Mouse (Mus musculus) CH12.LX (cell line): ENCODE data around the gene 1700092M07Rik. TPM values are rescaled to one million over a fixed set of nuclear protein-coding genes. Genes with fewer than 3 reads are reported as not detected.
A peak's percentile ranks its signal among the peaks of the same experiment; 100 is the strongest.
"Not testable (repeated sequence)": the region's sequence is repeated elsewhere in the genome, so short reads cannot be mapped to it uniquely, and the experiment has no call there.

Experiments used
- DNase-seq: peaks from one replicate; pipeline ENCODE4 v3.0.0-alpha.2; 2013; ENCODE audit errors: extremely low read depth
- H3K27ac ChIP-seq: 2 replicates; pipeline ENCODE4 v1.5.1; 2012; ENCODE audit warnings: low read depth, mild to moderate bottlenecking, control low read depth, moderate library complexity; ENCODE audit not compliant: insufficient read depth
- H3K27me3 ChIP-seq: replicated peaks from 2 replicates; pipeline ENCODE3; 2012; ENCODE audit warnings: inconsistent platforms
- H3K36me3 ChIP-seq, 2 experiments: replicated peaks in 1 of 2; 2 replicates each; pipeline versions ENCODE3 to v1.6.1; 2012; ENCODE audit warnings: inconsistent platforms in 1 of 2, low read length in 1 of 2, mild to moderate bottlenecking in 1 of 2, mixed read lengths in 1 of 2, moderate library complexity in 1 of 2; ENCODE audit not compliant: control insufficient read depth in 1 of 2, insufficient read depth in 1 of 2
- H3K4me1 ChIP-seq, 2 experiments: 2 replicates each; pipeline ENCODE4 v1.6.1; 2012; ENCODE audit warnings: inconsistent platforms in 1 of 2, moderate library complexity in 1 of 2; ENCODE audit not compliant: insufficient read depth in 2 of 2, control insufficient read depth in 1 of 2
- H3K4me2 ChIP-seq: 2 replicates; pipeline ENCODE4 v1.6.1; 2012; ENCODE audit warnings: low read depth, mild to moderate bottlenecking, control low read depth; ENCODE audit not compliant: poor library complexity, insufficient read depth, severe bottlenecking
- H3K4me3 ChIP-seq, 3 experiments: fragments of 150-350 bp in 1 of 3; sonication (generic) in 1 of 3; replicated peaks in 1 of 3; 2 replicates each; pipeline versions ENCODE3 to v1.5.1; 2011 to 2012; ENCODE audit warnings: low read depth in 2 of 3, low read length in 2 of 3, mild to moderate bottlenecking in 2 of 3, moderate library complexity in 2 of 3, control low read depth in 1 of 3, improper control_type of control experiment in 1 of 3, inconsistent platforms in 1 of 3, mixed read lengths in 1 of 3; ENCODE audit not compliant: poor library complexity in 1 of 3
- H3K79me2 ChIP-seq: replicated peaks from 2 replicates; pipeline ENCODE4 v1.6.1; 2012; ENCODE audit warnings: mild to moderate bottlenecking, moderate library complexity; ENCODE audit not compliant: control insufficient read depth, poor library complexity, insufficient read depth, severe bottlenecking; ENCODE audit errors: extremely low read depth
- H3K9ac ChIP-seq: 2 replicates; pipeline ENCODE4 v1.6.1; 2012; ENCODE audit warnings: low read depth, mild to moderate bottlenecking, control low read depth, moderate library complexity; ENCODE audit not compliant: insufficient read depth
- H3K9me3 ChIP-seq: replicated peaks from 2 replicates; pipeline ENCODE3; 2012; ENCODE audit warnings: low read length, inconsistent platforms, mixed read lengths
- CHD1 ChIP-seq: IDR thresholded peaks from 2 replicates; pipeline ENCODE4 v1.6.1; 2012; ENCODE audit warnings: low read depth, low read length, improper control_type of control experiment, inconsistent platforms
- CHD2 ChIP-seq: IDR thresholded peaks from 2 replicates; pipeline ENCODE4 v1.6.1; 2011; ENCODE audit warnings: low read length, improper control_type of control experiment
- CTCF ChIP-seq, 2 experiments: IDR thresholded peaks in 1 of 2; conservative IDR thresholded peaks in 1 of 2; 2 replicates each; pipeline ENCODE4 v1.5.1; 2011 to 2012; ENCODE audit warnings: low read depth in 2 of 2, low read length in 2 of 2, improper control_type of control experiment in 1 of 2, inconsistent platforms in 1 of 2, mild to moderate bottlenecking in 1 of 2, moderate library complexity in 1 of 2
- ELF1 ChIP-seq: IDR thresholded peaks from 2 replicates; pipeline ENCODE4 v1.6.1; 2014; ENCODE audit warnings: low read depth, mild to moderate bottlenecking, inconsistent platforms, low read length, improper control_type of control experiment
- MXI1 ChIP-seq: IDR thresholded peaks from 2 replicates; pipeline ENCODE4 v1.6.1; 2011; ENCODE audit warnings: mild to moderate bottlenecking, low read depth, low read length, improper control_type of control experiment
- MYC ChIP-seq: IDR thresholded peaks from 2 replicates; pipeline ENCODE4 v1.6.1; 2011; ENCODE audit warnings: low read depth, mild to moderate bottlenecking, improper control_type of control experiment, low read length
- NELFE ChIP-seq: IDR thresholded peaks from 2 replicates; pipeline ENCODE4 v1.6.1; 2011; ENCODE audit warnings: low read depth, low read length, improper control_type of control experiment
- POLR2A ChIP-seq: IDR thresholded peaks from 2 replicates; pipeline ENCODE4 v1.6.1; 2011; ENCODE audit warnings: low read depth, mild to moderate bottlenecking, improper control_type of control experiment, low read length
- POLR2AphosphoS2 ChIP-seq: IDR thresholded peaks from 2 replicates; pipeline ENCODE4 v1.6.1; 2011; ENCODE audit warnings: low read depth, low read length, improper control_type of control experiment
- RAD21 ChIP-seq: IDR thresholded peaks from 2 replicates; pipeline ENCODE4 v1.6.1; 2011; ENCODE audit warnings: low read depth, mild to moderate bottlenecking, low read length, improper control_type of control experiment, moderate library complexity
- TBP ChIP-seq: conservative IDR thresholded peaks from 2 replicates; pipeline ENCODE4 v1.6.1; 2011; ENCODE audit warnings: low read depth, low read length, improper control_type of control experiment
- USF2 ChIP-seq: conservative IDR thresholded peaks from 2 replicates; pipeline ENCODE4 v1.6.1; 2011; ENCODE audit warnings: low read depth, low read length, improper control_type of control experiment
- ZKSCAN1 ChIP-seq: IDR thresholded peaks from 2 replicates; pipeline ENCODE4 v1.6.1; 2012; ENCODE audit warnings: low read depth, inconsistent platforms, low read length, improper control_type of control experiment, borderline replicate concordance
- ZMIZ1 ChIP-seq: IDR thresholded peaks from 2 replicates; pipeline ENCODE4 v1.6.1; 2012; ENCODE audit warnings: low read depth, mild to moderate bottlenecking, inconsistent platforms, low read length, improper control_type of control experiment
- ZNF384 ChIP-seq: IDR thresholded peaks from 2 replicates; pipeline ENCODE4 v1.6.1; 2012; ENCODE audit warnings: low read depth, low read length, improper control_type of control experiment, inconsistent platforms
- dilution Hi-C: fragments of 300-500 bp; cut with MboI; formaldehyde crosslinking; loops from 2 replicates; pipeline ENCODE4 v1.14.3; 2020; ENCODE audit warnings: low sequenced_read_pairs; ENCODE audit not compliant: extremely low pct_unique_long_range_greater_than_20kb, extremely low pct_ligation_motif_present
- in situ Hi-C: fragments of 300-500 bp; cut with MboI; formaldehyde crosslinking; loops from 3 replicates; pipeline ENCODE4 v1.14.3; 2019; ENCODE audit warnings: low sequenced_read_pairs, low pct_ligation_motif_present, low pct_unique_long_range_greater_than_20kb, mixed read lengths
- polyA plus RNA-seq: library from polyadenylated mRNA; unstranded; fragments of >175 nt; gene quantifications from 2 replicates; pipeline ENCODE4 v1.2.1, GENCODE M21; 2012; ENCODE audit warnings: low read depth; ENCODE audit not compliant: insufficient read length
- total RNA-seq, 2 experiments: library from RNA; depleted of rRNA; stranded (reverse); fragments of 300-350 nt in 1 of 2; fragments of >200 nt in 1 of 2; gene quantifications; 2 replicates each; pipeline ENCODE4 v1.2.3; 2012 to 2014

The 1700092M07Rik gene
- total and polyA plus RNA-seq, 3 experiments = 1.0 to 3.8 (median 3.1) TPM

GRCm38 (mm10) chr19:8727495-8728114 is 12.9 kb upstream of the 1700092M07Rik start:
- peaks cover 27% of the 10 kb centered on the region for H3K79me2 ChIP-seq
- peaks cover 26 to 34% of the 10 kb centered on the region in 2 experiments for H3K36me3 ChIP-seq
- TF ChIP-seq ZNF384 (peak; percentile 28; the same call in 1 of the 2 replicates), USF2 (no peak), MYC (peak; percentile 13; the same call in 1 of the 2 replicates), POLR2AphosphoS2 (peak; percentile 96; the same call in 1 of the 2 replicates), POLR2A (peak; percentile 71), ZMIZ1 (peak; percentile 86), ELF1 (no peak), TBP (no peak), CHD1 (no peak), NELFE (peak; percentile 22; the same call in 1 of the 2 replicates), CHD2 (peak; percentile 80), RAD21 (no peak), MXI1 (0 out of 2 replicates have a peak, but pooled peaks have one; percentile 33), ZKSCAN1 (no peak)
- H3K9ac ChIP-seq = no peak overlapping the region
- H3K27ac ChIP-seq = 0 out of 2 replicates have a peak overlapping the region, but pooled peaks have one; percentile 19
- peak; percentile 71 for DNase-seq
- in situ Hi-C loops = loop anchor here (25.0 kb wide), 1 partner anchor 385 kb away; no protein-coding TSS in a partner anchor
- peaks cover 2 to 16% of the 10 kb centered on the region in 2 experiments; a peak in 3 of 4 replicates for H3K4me1 ChIP-seq
- H3K4me3 ChIP-seq = no peak overlapping the region
- dilution Hi-C loops = no loop called here
- no peaks in the 10 kb centered on the region for H3K27me3 ChIP-seq
- peaks cover 2% of the 10 kb centered on the region for H3K9me3 ChIP-seq
- no peak overlapping the region; the same call in 1 of the 2 replicates for H3K4me2 ChIP-seq

GRCm38 (mm10) chr19:8728335-8729099 is 12.0 kb upstream of the 1700092M07Rik start:
- DNase-seq, H3K9me3 ChIP-seq, H3K9ac ChIP-seq, dilution Hi-C loops, H3K27me3 ChIP-seq, H3K4me3 ChIP-seq, H3K4me2 ChIP-seq, H3K27ac ChIP-seq: not testable (repeated sequence)
- Histone ChIP-seq H3K36me3 (peaks cover 26 to 34% of the 10 kb centered on the region in 2 experiments), H3K4me1 (peaks cover 2 to 16% of the 10 kb centered on the region in 2 experiments; a peak in 3 of 4 replicates), H3K79me2 (peaks cover 25% of the 10 kb centered on the region)
- 0 out of 2 replicates have a peak, but pooled peaks have one; percentile 30 for TF ChIP-seq ZMIZ1
- TF ChIP-seq CTCF (conservative IDR thresholded peaks at IDR 0.05 in 1 of 2, IDR thresholded peaks at IDR 0.05 in 1 of 2; ENCODE audit: low read depth in 2 of 2, low read length in 2 of 2) = peak in 1 of 2 experiments; percentile 23; a peak in 1 of 4 replicates
- in situ Hi-C loops = loop anchor here (25.0 kb wide), 1 partner anchor 384 kb away; no protein-coding TSS in a partner anchor
